Mouse (Mus musculus): ENCODE data around the gene Olfr23. TPM values are rescaled to one million over a fixed set of nuclear protein-coding genes. Genes with fewer than 3 reads are reported as not detected.

Olfr23 gene
- polyA plus RNA-seq (2015; fragmentation: Illumina TruSeq; extraction: RNeasy Lipid Tissue Mini Kit (QIAGEN cat#74804); ENCODE audit: insufficient read depth, low replicate concordance), result not detected

GRCm38 (mm10) chr11:73936377-73936776, at the start of gene Olfr23:
TSS of gene Olfr23 (plus strand) at chr11:73936677.

GRCm38 (mm10) chr11:73890671-73891070, 45.8 kb upstream of the Olfr23 start, which contains the start of gene Olfr394:
TSS of gene Olfr394 (minus strand) at chr11:73890771.

GRCm38 (mm10) chr11:73909199-73909598, 27.3 kb upstream of the Olfr23 start, which contains the start of gene Olfr395:
TSS of gene Olfr395 (minus strand) at chr11:73909299.

GRCm38 (mm10) chr11:73960517-73960916, 24.0 kb downstream of the Olfr23 start, which contains the start of gene Olfr397:
TSS of gene Olfr397 (plus strand) at chr11:73960817.

GRCm38 (mm10) chr11:73990307-73990706, 53.8 kb downstream of the Olfr23 start, which contains the start of gene Olfr398:
TSS of gene Olfr398 (minus strand) at chr11:73990407.

Other genes starting within 250 kb of the Olfr23 start
- not detected for gene Zfp735, start 247.9 kb upstream of the Olfr23 start, polyA plus RNA-seq (2015; fragmentation: Illumina TruSeq; extraction: RNeasy Lipid Tissue Mini Kit (QIAGEN cat#74804); ENCODE audit: insufficient read depth, low replicate concordance)
- gene Olfr389, start 156.0 kb upstream of the Olfr23 start, polyA plus RNA-seq (2015; fragmentation: Illumina TruSeq; extraction: RNeasy Lipid Tissue Mini Kit (QIAGEN cat#74804); ENCODE audit: insufficient read depth, low replicate concordance), result not detected
- gene Olfr390, start 153.7 kb upstream of the Olfr23 start, polyA plus RNA-seq (2015; fragmentation: Illumina TruSeq; extraction: RNeasy Lipid Tissue Mini Kit (QIAGEN cat#74804); ENCODE audit: insufficient read depth, low replicate concordance), result not detected
- gene Olfr391-ps, start 133.6 kb upstream of the Olfr23 start, polyA plus RNA-seq (2015; fragmentation: Illumina TruSeq; extraction: RNeasy Lipid Tissue Mini Kit (QIAGEN cat#74804); ENCODE audit: insufficient read depth, low replicate concordance), result not detected
- not detected for gene Olfr392, start 119.6 kb upstream of the Olfr23 start, polyA plus RNA-seq (2015; fragmentation: Illumina TruSeq; extraction: RNeasy Lipid Tissue Mini Kit (QIAGEN cat#74804); ENCODE audit: insufficient read depth, low replicate concordance)
- not detected for gene Olfr393, start 85.2 kb upstream of the Olfr23 start, polyA plus RNA-seq (2015; fragmentation: Illumina TruSeq; extraction: RNeasy Lipid Tissue Mini Kit (QIAGEN cat#74804); ENCODE audit: insufficient read depth, low replicate concordance)
- not detected for gene Olfr394, start 45.9 kb upstream of the Olfr23 start, polyA plus RNA-seq (2015; fragmentation: Illumina TruSeq; extraction: RNeasy Lipid Tissue Mini Kit (QIAGEN cat#74804); ENCODE audit: insufficient read depth, low replicate concordance)
- gene Olfr395, start 27.4 kb upstream of the Olfr23 start, polyA plus RNA-seq (2015; fragmentation: Illumina TruSeq; extraction: RNeasy Lipid Tissue Mini Kit (QIAGEN cat#74804); ENCODE audit: insufficient read depth, low replicate concordance), result not detected
- gene Olfr397, start 24.1 kb downstream of the Olfr23 start, polyA plus RNA-seq (2015; fragmentation: Illumina TruSeq; extraction: RNeasy Lipid Tissue Mini Kit (QIAGEN cat#74804); ENCODE audit: insufficient read depth, low replicate concordance), result not detected
- gene Olfr398, start 53.7 kb downstream of the Olfr23 start, polyA plus RNA-seq (2015; fragmentation: Illumina TruSeq; extraction: RNeasy Lipid Tissue Mini Kit (QIAGEN cat#74804); ENCODE audit: insufficient read depth, low replicate concordance), result not detected
- gene Olfr139, start 119.9 kb downstream of the Olfr23 start, polyA plus RNA-seq (2015; fragmentation: Illumina TruSeq; extraction: RNeasy Lipid Tissue Mini Kit (QIAGEN cat#74804); ENCODE audit: insufficient read depth, low replicate concordance), result not detected
- gene Olfr399, start 119.9 kb downstream of the Olfr23 start, polyA plus RNA-seq (2015; fragmentation: Illumina TruSeq; extraction: RNeasy Lipid Tissue Mini Kit (QIAGEN cat#74804); ENCODE audit: insufficient read depth, low replicate concordance), result not detected
- gene Zfp616, start 133.3 kb downstream of the Olfr23 start, polyA plus RNA-seq (2015; fragmentation: Illumina TruSeq; extraction: RNeasy Lipid Tissue Mini Kit (QIAGEN cat#74804); ENCODE audit: insufficient read depth, low replicate concordance), result not detected
- gene Olfr401, start 177.0 kb downstream of the Olfr23 start, polyA plus RNA-seq (2015; fragmentation: Illumina TruSeq; extraction: RNeasy Lipid Tissue Mini Kit (QIAGEN cat#74804); ENCODE audit: insufficient read depth, low replicate concordance), result not detected
- gene Olfr402, start 216.9 kb downstream of the Olfr23 start, polyA plus RNA-seq (2015; fragmentation: Illumina TruSeq; extraction: RNeasy Lipid Tissue Mini Kit (QIAGEN cat#74804); ENCODE audit: insufficient read depth, low replicate concordance), result not detected
- not detected for gene Olfr403, start 249.6 kb downstream of the Olfr23 start, polyA plus RNA-seq (2015; fragmentation: Illumina TruSeq; extraction: RNeasy Lipid Tissue Mini Kit (QIAGEN cat#74804); ENCODE audit: insufficient read depth, low replicate concordance)

Measured in spleen, adult 10 weeks (tissue).